Mouse (Mus musculus) MEL (cell line): Measurements from ENCODE around the gene Homer3.

Source experiments
- CTCF ChIP-seq, 3 experiments: IDR thresholded peaks in 2 of 3; conservative IDR thresholded peaks in 1 of 3; 2 replicates each; pipeline ENCODE4 v1.5.1; 2011 to 2012; ENCODE audit warnings: low read length in 3 of 3, low read depth in 2 of 3, mild to moderate bottlenecking in 2 of 3, improper control_type of control experiment in 1 of 3, inconsistent platforms in 1 of 3, mixed read lengths in 1 of 3, moderate library complexity in 1 of 3; ENCODE audit not compliant: control insufficient read depth in 1 of 3, insufficient read depth in 1 of 3, poor library complexity in 1 of 3, severe bottlenecking in 1 of 3
- E2F4 ChIP-seq: IDR thresholded peaks from 2 replicates; pipeline ENCODE4 v1.6.1; 2011; ENCODE audit warnings: low read depth, low read length, improper control_type of control experiment, borderline replicate concordance
- EP300 ChIP-seq, 2 experiments: IDR thresholded peaks; 2 replicates each; pipeline ENCODE4 v1.6.1; 2011; ENCODE audit warnings: improper control_type of control experiment in 2 of 2, low read length in 2 of 2, low read depth in 1 of 2, mild to moderate bottlenecking in 1 of 2
- ETS1 ChIP-seq: IDR thresholded peaks from 2 replicates; pipeline ENCODE4 v1.6.1; 2012; ENCODE audit warnings: low read depth, mild to moderate bottlenecking, inconsistent platforms, low read length, improper control_type of control experiment, moderate library complexity
- GATA1 ChIP-seq: IDR thresholded peaks from 2 replicates; pipeline ENCODE4 v1.6.1; 2011; ENCODE audit warnings: low read depth, low read length, improper control_type of control experiment
- KAT2A ChIP-seq: conservative IDR thresholded peaks from 2 replicates; pipeline ENCODE4 v1.6.1; 2012; ENCODE audit warnings: low read depth, low read length, improper control_type of control experiment, inconsistent platforms
- MXI1 ChIP-seq: IDR thresholded peaks from 2 replicates; pipeline ENCODE4 v1.6.1; 2011; ENCODE audit warnings: mild to moderate bottlenecking, low read depth, low read length, improper control_type of control experiment
- NRF1 ChIP-seq: IDR thresholded peaks from 2 replicates; pipeline ENCODE4 v1.6.1; 2014; ENCODE audit warnings: low read depth, mild to moderate bottlenecking, inconsistent platforms, low read length, improper control_type of control experiment, moderate library complexity; ENCODE audit not compliant: poor library complexity, insufficient read depth, severe bottlenecking
- POLR2A ChIP-seq, 2 experiments: IDR thresholded peaks; 2 replicates each; pipeline ENCODE4 v1.6.1; 2011 to 2012; ENCODE audit warnings: low read length in 2 of 2, mild to moderate bottlenecking in 2 of 2, control low read depth in 1 of 2, improper control_type of control experiment in 1 of 2, low read depth in 1 of 2, moderate library complexity in 1 of 2; ENCODE audit not compliant: control insufficient read depth in 1 of 2, insufficient read depth in 1 of 2, poor library complexity in 1 of 2
- RAD21 ChIP-seq: IDR thresholded peaks from 2 replicates; pipeline ENCODE4 v1.6.1; 2011; ENCODE audit warnings: mild to moderate bottlenecking, low read depth, low read length, improper control_type of control experiment
- SIN3A ChIP-seq: IDR thresholded peaks from 2 replicates; pipeline ENCODE4 v1.6.1; 2012; ENCODE audit warnings: low read length, improper control_type of control experiment, inconsistent platforms
- TAL1 ChIP-seq: IDR thresholded peaks from 2 replicates; pipeline ENCODE4 v1.6.1; 2012; ENCODE audit warnings: mild to moderate bottlenecking, inconsistent platforms, low read length, moderate library complexity, mixed read lengths
- TBP ChIP-seq: IDR thresholded peaks from 2 replicates; pipeline ENCODE4 v1.8.0; 2011; ENCODE audit warnings: low read depth, low read length, improper control_type of control experiment
- USF2 ChIP-seq, 2 experiments: IDR thresholded peaks; 2 replicates each; pipeline ENCODE4 v1.6.1; 2011 to 2012; ENCODE audit warnings: improper control_type of control experiment in 2 of 2, low read length in 2 of 2, borderline replicate concordance in 1 of 2, inconsistent platforms in 1 of 2, low read depth in 1 of 2, mild to moderate bottlenecking in 1 of 2; ENCODE audit not compliant: insufficient read depth in 1 of 2

DNA sequence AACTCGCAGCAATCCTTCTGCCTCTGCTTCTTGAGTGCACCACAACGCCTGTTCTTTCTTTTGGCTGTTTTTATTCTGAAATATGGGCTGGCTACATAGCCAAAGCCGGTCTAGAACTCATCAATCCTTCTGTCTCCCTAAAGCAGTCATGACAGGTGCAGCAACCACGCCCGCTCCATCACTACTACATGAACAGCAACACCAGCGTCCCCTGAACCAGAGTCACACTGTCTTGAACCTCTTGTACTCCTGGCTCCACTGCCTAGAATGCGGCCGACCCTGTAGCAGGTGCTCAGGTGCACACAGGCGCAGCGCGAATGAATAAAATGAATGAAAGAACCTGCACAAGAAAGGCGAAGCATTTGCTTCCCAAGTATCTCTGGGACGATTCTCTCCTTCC is 49.0 kb upstream of the Homer3 start:
- TF ChIP-seq CTCF (IDR thresholded peaks at IDR 0.05 in 2 of 3, conservative IDR thresholded peaks at IDR 0.05 in 1 of 3; ENCODE audit: control insufficient read depth in 1 of 3, insufficient read depth in 1 of 3, low read depth in 2 of 3, low read length in 3 of 3, poor library complexity in 1 of 3, severe bottlenecking in 1 of 3) (no peak), TAL1 (no peak), KAT2A (no peak), ETS1 (no peak), MXI1 (no peak), EP300 (IDR thresholded peaks at IDR 0.05; ENCODE audit: low read depth in 1 of 2, low read length in 2 of 2) (no peak), POLR2A (IDR thresholded peaks at IDR 0.05; ENCODE audit: control insufficient read depth in 1 of 2, insufficient read depth in 1 of 2, low read depth in 1 of 2, low read length in 2 of 2, poor library complexity in 1 of 2) (no peak), GATA1 (no peak), RAD21 (no peak), NRF1 (no peak), TBP (no peak), USF2 (IDR thresholded peaks at IDR 0.05; ENCODE audit: borderline replicate concordance in 1 of 2, insufficient read depth in 1 of 2, low read depth in 1 of 2, low read length in 2 of 2) (no peak), SIN3A (no peak), E2F4 (no peak)
